Mouse (Mus musculus) intestine, embryonic 14.5 days (tissue): ENCODE data around the gene Rab20. TPM values are rescaled to one million over a fixed set of nuclear protein-coding genes. Genes with fewer than 3 reads are reported as not detected.
A peak's percentile ranks its signal among the peaks of the same experiment; 100 is the strongest.

Source experiments
- ATAC-seq: fragments of 200-750 bp; cut with Nextera tagmentation; replicated peaks from 2 replicates; pipeline ENCODE4 v1.8.0; 2017; ENCODE audit warnings: low read depth, moderate number of reproducible peaks, moderate TSS enrichment, moderate library complexity; ENCODE audit not compliant: low FRiP score, low TSS enrichment
- DNase-seq: peaks from one replicate; pipeline ENCODE4 v3.0.0-alpha.2; 2018; ENCODE audit warnings: low spot score
- H3K27ac ChIP-seq: fragments of 300-500 bp; sonication (generic); 2 replicates; pipeline ENCODE4 v1.5.1; 2014; ENCODE audit warnings: low read depth, mild to moderate bottlenecking, control low read depth
- H3K27me3 ChIP-seq: fragments of 300-500 bp; sonication (generic); replicated peaks from 2 replicates; pipeline ENCODE4 v1.6.1; 2014; ENCODE audit warnings: low read length, control low read depth; ENCODE audit not compliant: control insufficient read depth, insufficient read depth
- H3K36me3 ChIP-seq: fragments of 300-500 bp; sonication (generic); 2 replicates; pipeline ENCODE4 v1.6.1; 2014; ENCODE audit warnings: low read length, control low read depth; ENCODE audit not compliant: control insufficient read depth, insufficient read depth
- H3K4me1 ChIP-seq: fragments of 300-500 bp; sonication (generic); replicated peaks from 2 replicates; pipeline ENCODE4 v1.6.1; 2014; ENCODE audit warnings: low read length, control low read depth, mixed read lengths; ENCODE audit not compliant: control insufficient read depth, insufficient read depth
- H3K4me2 ChIP-seq: fragments of 300-500 bp; sonication (generic); 2 replicates; pipeline ENCODE4 v1.6.1; 2014; ENCODE audit warnings: low read length
- H3K4me3 ChIP-seq: fragments of 300-500 bp; sonication (generic); 2 replicates; pipeline ENCODE4 v1.5.1; 2014; ENCODE audit warnings: low read depth, low read length, control low read depth, mixed read lengths
- H3K9ac ChIP-seq: fragments of 300-500 bp; sonication (generic); 2 replicates; pipeline ENCODE4 v1.6.1; 2014; ENCODE audit warnings: mild to moderate bottlenecking, low read length
- H3K9me3 ChIP-seq: fragments of 300-500 bp; sonication (generic); 2 replicates; pipeline ENCODE4 v1.6.1; 2016; ENCODE audit warnings: low read length, control low read depth; ENCODE audit not compliant: control insufficient read depth
- WGBS: fragments of 180-500 bp; shearing (Covaris S2); extraction: QIAGEN DNeasy Blood & Tissue Kit; methylation state at CpG from one replicate; pipeline ENCODE4 v1.1.7; 2014; 5-methylcytosine and 5-hydroxymethylcytosine counted together
- polyA plus RNA-seq: library from polyadenylated mRNA; unstranded; fragments of >200 nt; fragmentation: Nextera tagmentation; extraction: Ambion mirVana; gene quantifications from 2 replicates; pipeline ENCODE4 v1.2.1, GENCODE M21; 2014

Gene Rab20
- polyA plus RNA-seq, 1 experiment from 2014 or later: 7.8 TPM

DNA sequence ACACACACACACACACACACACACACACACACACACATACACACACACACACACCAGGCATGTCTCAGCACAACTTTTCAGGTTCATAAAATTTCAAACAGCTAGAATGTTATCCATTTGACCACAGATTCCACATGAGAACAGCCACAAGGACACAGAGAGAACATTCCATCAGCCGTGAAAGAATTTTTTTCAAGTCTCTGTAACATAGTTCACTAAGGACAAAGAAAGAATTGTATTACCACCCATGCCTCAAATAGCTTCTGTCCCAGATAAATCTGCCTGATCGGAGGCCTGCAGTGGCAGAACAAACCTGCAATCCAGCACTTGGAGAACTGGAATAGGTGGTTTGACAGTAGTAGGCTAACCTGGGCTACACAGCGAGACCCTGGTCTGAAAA lies 21.2 kb downstream of the Rab20 start:
- WGBS: 62% methylated on average over 3 of the region's 3 CpGs
- no peak overlapping the region for H3K4me3 ChIP-seq
- no peaks in the 10 kb centered on the region for H3K27me3 ChIP-seq
- ATAC-seq (no peak), DNase-seq (no peak)
- H3K4me1 ChIP-seq: 0 out of 2 replicates have a peak, but pooled peaks cover 13% of the 10 kb centered on the region
- no peak overlapping the region for H3K4me2 ChIP-seq
- no peaks in the 10 kb centered on the region for H3K9me3 ChIP-seq
- H3K27ac ChIP-seq: no peak overlapping the region
- H3K36me3 ChIP-seq: no peaks in the 10 kb centered on the region
- H3K9ac ChIP-seq: no peak overlapping the region

DNA sequence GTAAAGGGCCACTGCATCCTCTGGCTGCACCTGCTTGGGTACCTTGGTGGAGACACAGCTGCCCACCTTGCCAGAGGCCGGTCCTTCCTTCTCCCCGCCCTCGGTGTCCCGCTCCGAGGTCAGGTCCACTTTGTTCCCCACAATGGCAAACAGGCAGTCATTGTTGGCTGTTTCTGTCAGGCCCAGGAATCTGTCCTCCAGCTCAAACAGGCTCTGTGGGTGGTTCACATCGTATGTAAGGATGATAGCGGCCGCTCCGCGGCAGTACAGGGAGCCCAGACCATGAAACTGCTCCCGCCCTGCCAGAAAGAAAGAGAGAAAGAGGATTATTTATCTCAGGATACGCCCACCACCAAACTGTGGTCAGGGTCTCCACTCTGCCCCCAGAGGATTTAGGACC lies 24.3 kb downstream of the Rab20 start:
- Histone ChIP-seq H3K9me3 (no peaks in the 10 kb centered on the region), H3K27ac (no peak overlapping the region), H3K27me3 (no peaks in the 10 kb centered on the region), H3K9ac (no peak overlapping the region), H3K4me1 (peaks cover 21% of the 10 kb centered on the region), H3K4me3 (no peak overlapping the region), H3K36me3 (no peaks in the 10 kb centered on the region), H3K4me2 (no peak overlapping the region)
- WGBS: 74% methylated on average over 12 of the region's 12 CpGs
- DNase-seq (no peak), ATAC-seq (no peak)

DNA sequence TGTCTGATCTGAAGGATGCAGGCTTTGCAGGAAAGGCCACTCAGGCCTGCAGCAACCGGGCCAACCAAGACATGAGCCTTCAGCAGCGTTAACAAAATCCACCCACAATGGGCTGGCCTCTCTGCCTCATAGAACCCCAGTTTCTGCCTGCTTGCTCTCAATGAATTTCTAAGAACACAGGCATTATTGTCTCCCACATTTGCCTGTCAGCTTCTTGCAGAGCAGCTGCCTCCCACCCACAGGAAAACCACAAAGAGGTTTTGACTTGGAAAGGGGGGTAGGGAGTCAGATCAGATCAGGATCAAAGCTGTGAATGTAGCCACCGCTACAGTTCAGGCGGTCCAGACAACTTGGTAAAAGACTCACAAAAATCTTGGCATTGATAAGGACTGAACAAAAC lies 25.5 kb downstream of the Rab20 start:
- Histone ChIP-seq H3K4me2 (no peak overlapping the region), H3K4me1 (peaks cover 10% of the 10 kb centered on the region), H3K36me3 (peaks cover 10% of the 10 kb centered on the region), H3K27ac (no peak overlapping the region), H3K4me3 (no peak overlapping the region), H3K27me3 (no peaks in the 10 kb centered on the region), H3K9me3 (no peaks in the 10 kb centered on the region), H3K9ac (no peak overlapping the region)
- WGBS: 69% methylated on average over 4 of the region's 4 CpGs
- ATAC-seq: no peak
- DNase-seq: no peak

DNA sequence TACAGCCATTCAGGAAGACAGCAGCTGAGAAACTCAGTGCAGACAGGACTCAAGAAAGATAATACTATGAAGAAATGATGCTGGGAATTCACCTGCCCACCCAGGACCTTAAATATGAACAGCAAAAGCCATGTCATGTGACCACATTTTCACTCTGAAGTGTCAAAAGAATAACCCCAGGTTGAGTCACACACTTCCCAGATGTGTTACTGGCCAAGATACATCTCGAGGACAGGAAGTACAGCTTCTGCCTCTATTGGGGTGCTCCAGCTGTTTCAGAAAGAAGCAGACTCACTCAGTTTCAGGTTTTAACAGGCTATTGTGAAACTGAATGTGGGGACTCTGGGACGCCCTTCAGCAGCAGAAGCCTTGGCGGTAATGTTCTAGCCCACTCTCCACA lies 26.0 kb downstream of the Rab20 start:
- 69% methylated on average over 3 of the region's 3 CpGs for WGBS
- H3K27ac ChIP-seq: no peak overlapping the region

DNA sequence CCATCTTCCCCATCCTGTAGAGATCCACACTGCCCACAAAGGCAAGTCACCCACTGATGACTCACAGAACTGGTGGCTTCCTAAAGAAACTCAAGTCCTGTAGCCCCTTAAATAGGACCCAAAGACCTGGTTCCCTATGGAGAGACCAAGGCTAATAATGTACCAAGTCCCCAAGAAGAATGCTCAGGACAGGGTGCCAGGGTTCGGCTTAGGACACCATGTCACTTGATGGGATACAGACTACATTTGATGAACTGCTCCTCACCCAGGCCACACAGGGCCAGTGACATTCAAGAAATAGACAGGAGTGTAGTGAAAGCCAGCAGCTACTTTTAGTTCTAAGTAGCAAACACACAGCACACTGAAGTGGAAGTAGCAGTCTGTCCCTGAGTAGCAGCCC lies 26.4 kb downstream of the Rab20 start:
- H3K4me2 ChIP-seq: no peak overlapping the region
- no peak for DNase-seq
- 88% methylated on average over 1 of the region's 1 CpGs for WGBS
- no peak overlapping the region for H3K4me3 ChIP-seq
- H3K27ac ChIP-seq: no peak overlapping the region
- H3K4me1 ChIP-seq: peaks cover 8% of the 10 kb centered on the region
- H3K36me3 ChIP-seq: peaks cover 17% of the 10 kb centered on the region
- H3K27me3 ChIP-seq: no peaks in the 10 kb centered on the region
- H3K9me3 ChIP-seq: no peaks in the 10 kb centered on the region
- H3K9ac ChIP-seq: no peak overlapping the region
- ATAC-seq: no peak

More for the DNA sequence above, 26.0 kb downstream of the Rab20 start:
- no peaks in the 10 kb centered on the region for H3K27me3 ChIP-seq
- no peak overlapping the region for H3K4me2 ChIP-seq
- ATAC-seq: no peak
- H3K4me3 ChIP-seq: no peak overlapping the region
- peaks cover 8% of the 10 kb centered on the region for H3K4me1 ChIP-seq
- no peaks in the 10 kb centered on the region for H3K9me3 ChIP-seq
- H3K9ac ChIP-seq: no peak overlapping the region
- DNase-seq: no peak
- H3K36me3 ChIP-seq: peaks cover 13% of the 10 kb centered on the region

DNA sequence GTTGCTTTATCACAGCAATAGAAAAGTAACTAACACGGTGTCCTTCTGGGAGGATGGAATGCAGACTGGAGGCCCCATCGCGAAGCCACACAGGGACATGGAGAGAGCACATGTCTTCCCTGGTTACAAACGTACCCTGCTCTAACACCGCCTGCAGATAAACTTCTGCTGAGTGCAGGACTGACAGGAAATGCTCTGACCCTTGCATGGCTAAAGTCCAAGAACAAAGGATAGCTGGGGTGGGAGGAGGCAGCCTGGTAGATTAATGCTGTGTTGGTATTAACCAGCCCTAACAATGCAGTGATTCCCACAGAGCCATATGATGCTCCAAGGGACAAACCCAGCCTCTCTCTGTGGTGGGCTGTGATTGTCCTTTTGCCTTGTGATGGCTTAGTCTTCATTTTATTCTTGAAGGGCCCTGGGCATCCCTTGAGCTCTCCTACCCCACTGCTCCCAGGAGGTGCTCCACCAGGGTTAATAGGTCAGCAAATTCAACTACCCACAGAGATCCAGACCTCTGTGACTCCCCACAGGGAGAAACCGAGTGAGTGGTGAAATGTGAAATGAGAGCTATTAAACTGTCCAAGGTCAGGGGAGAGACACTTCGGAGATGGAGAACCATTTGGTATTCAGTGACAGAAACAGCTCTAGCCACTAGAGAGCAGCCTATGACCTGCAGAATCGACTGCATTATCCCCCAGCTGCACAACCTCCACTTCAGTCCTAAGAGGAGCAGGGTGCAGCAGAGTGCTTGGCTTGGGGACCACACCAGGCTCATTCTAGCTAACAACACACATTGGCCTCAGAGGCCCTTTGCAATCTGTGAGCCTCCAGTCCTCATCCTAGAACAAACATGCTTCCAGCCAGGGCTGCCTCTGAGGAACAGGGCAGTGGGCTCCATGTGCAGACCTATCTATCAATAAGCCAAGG lies 28.1 kb downstream of the Rab20 start:
- ATAC-seq (0 out of 2 replicates have a peak, but pooled peaks have one; percentile 38), DNase-seq (no peak)
- Histone ChIP-seq H3K36me3 (peaks cover 28% of the 10 kb centered on the region), H3K9ac (no peak overlapping the region), H3K27ac (no peak overlapping the region), H3K4me3 (no peak overlapping the region), H3K9me3 (no peaks in the 10 kb centered on the region), H3K4me1 (peaks cover 8% of the 10 kb centered on the region), H3K27me3 (no peaks in the 10 kb centered on the region), H3K4me2 (no peak overlapping the region)
- WGBS: 25% methylated on average over 8 of the region's 8 CpGs

DNA sequence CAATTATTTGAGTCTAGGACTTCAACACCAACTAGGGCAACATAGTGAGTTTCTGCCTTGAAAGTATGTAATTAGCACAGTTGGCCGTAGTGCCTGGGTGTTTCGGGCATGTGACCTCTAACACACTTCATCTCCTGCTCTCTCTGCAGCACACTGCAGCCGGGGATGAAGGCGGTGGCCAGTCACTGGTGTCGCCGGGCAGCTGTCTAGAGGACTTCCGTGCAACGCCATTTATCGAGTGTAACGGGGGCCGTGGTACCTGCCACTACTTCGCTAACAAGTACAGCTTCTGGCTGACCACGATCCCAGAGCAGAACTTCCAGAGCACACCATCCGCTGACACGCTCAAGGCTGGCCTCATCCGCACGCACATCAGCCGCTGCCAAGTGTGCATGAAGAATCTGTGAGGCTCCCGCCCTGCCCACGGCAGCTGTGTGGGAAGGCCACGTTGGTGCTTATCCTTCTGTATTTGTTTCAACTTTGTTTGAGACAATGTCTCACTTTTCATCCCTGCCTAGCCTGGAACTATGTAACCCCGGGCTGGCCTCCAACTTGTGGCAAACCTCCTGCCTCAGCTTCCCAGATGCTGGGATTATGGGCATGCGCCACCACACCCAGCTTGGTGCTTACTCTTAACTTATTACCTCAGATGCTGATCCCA lies 30.5 kb downstream of the Rab20 start:
- ATAC-seq: no peak
- Histone ChIP-seq H3K27me3 (no peaks in the 10 kb centered on the region), H3K4me2 (no peak overlapping the region), H3K9ac (no peak overlapping the region), H3K27ac (no peak overlapping the region), H3K36me3 (peaks cover 42% of the 10 kb centered on the region), H3K9me3 (no peaks in the 10 kb centered on the region), H3K4me3 (no peak overlapping the region), H3K4me1 (peaks cover 8% of the 10 kb centered on the region)
- DNase-seq: no peak
- 93% methylated on average over 23 of the region's 23 CpGs for WGBS

DNA sequence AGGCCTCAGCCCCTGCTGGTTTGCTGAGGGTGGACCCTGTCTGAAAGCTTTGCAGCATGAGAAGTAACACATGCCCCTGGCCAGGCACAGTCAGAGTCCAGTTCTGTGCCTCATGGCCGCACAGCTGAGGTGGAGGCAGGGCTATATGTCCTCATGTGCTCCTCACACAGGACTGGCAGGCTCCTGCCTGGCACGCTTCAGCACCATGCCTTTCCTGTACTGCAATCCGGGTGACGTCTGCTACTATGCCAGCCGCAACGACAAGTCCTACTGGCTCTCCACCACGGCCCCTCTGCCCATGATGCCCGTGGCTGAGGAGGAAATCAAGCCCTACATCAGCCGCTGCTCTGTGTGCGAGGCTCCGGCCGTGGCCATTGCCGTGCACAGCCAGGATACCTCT lies 32.7 kb downstream of the Rab20 start:
- 95% methylated on average over 13 of the region's 13 CpGs for WGBS
- ATAC-seq: no peak
- no peak for DNase-seq
- Histone ChIP-seq H3K4me3 (no peak overlapping the region), H3K4me1 (peaks cover 8% of the 10 kb centered on the region), H3K9me3 (no peaks in the 10 kb centered on the region), H3K9ac (no peak overlapping the region), H3K27me3 (no peaks in the 10 kb centered on the region), H3K36me3 (peaks cover 64% of the 10 kb centered on the region), H3K4me2 (no peak overlapping the region), H3K27ac (no peak overlapping the region)
